Mouse (Mus musculus) intestine, embryonic 14.5 days (tissue): Measurements from ENCODE around the gene Hmgn2. TPM values are rescaled to one million over a fixed set of nuclear protein-coding genes. Genes with fewer than 3 reads are reported as not detected.

ENCODE experiments used
- ATAC-seq: fragments of 200-750 bp; cut with Nextera tagmentation; replicated peaks from 2 replicates; pipeline ENCODE4 v1.8.0; 2017; ENCODE audit warnings: low read depth, moderate number of reproducible peaks, moderate TSS enrichment, moderate library complexity; ENCODE audit not compliant: low FRiP score, low TSS enrichment
- DNase-seq: peaks from one replicate; pipeline ENCODE4 v3.0.0-alpha.2; 2018; ENCODE audit warnings: low spot score
- H3K27ac ChIP-seq: fragments of 300-500 bp; sonication (generic); 2 replicates; pipeline ENCODE4 v1.5.1; 2014; ENCODE audit warnings: low read depth, mild to moderate bottlenecking, control low read depth
- H3K27me3 ChIP-seq: fragments of 300-500 bp; sonication (generic); replicated peaks from 2 replicates; pipeline ENCODE4 v1.6.1; 2014; ENCODE audit warnings: low read length, control low read depth; ENCODE audit not compliant: control insufficient read depth, insufficient read depth
- H3K36me3 ChIP-seq: fragments of 300-500 bp; sonication (generic); 2 replicates; pipeline ENCODE4 v1.6.1; 2014; ENCODE audit warnings: low read length, control low read depth; ENCODE audit not compliant: control insufficient read depth, insufficient read depth
- H3K4me1 ChIP-seq: fragments of 300-500 bp; sonication (generic); replicated peaks from 2 replicates; pipeline ENCODE4 v1.6.1; 2014; ENCODE audit warnings: low read length, control low read depth, mixed read lengths; ENCODE audit not compliant: control insufficient read depth, insufficient read depth
- H3K4me2 ChIP-seq: fragments of 300-500 bp; sonication (generic); 2 replicates; pipeline ENCODE4 v1.6.1; 2014; ENCODE audit warnings: low read length
- H3K4me3 ChIP-seq: fragments of 300-500 bp; sonication (generic); 2 replicates; pipeline ENCODE4 v1.5.1; 2014; ENCODE audit warnings: low read depth, low read length, control low read depth, mixed read lengths
- H3K9ac ChIP-seq: fragments of 300-500 bp; sonication (generic); 2 replicates; pipeline ENCODE4 v1.6.1; 2014; ENCODE audit warnings: mild to moderate bottlenecking, low read length
- H3K9me3 ChIP-seq: fragments of 300-500 bp; sonication (generic); 2 replicates; pipeline ENCODE4 v1.6.1; 2016; ENCODE audit warnings: low read length, control low read depth; ENCODE audit not compliant: control insufficient read depth
- WGBS: fragments of 180-500 bp; shearing (Covaris S2); extraction: QIAGEN DNeasy Blood & Tissue Kit; methylation state at CpG from one replicate; pipeline ENCODE4 v1.1.7; 2014; 5-methylcytosine and 5-hydroxymethylcytosine counted together
- polyA plus RNA-seq: library from polyadenylated mRNA; unstranded; fragments of >200 nt; fragmentation: Nextera tagmentation; extraction: Ambion mirVana; gene quantifications from 2 replicates; pipeline ENCODE4 v1.2.1, GENCODE M21; 2014

Gene Hmgn2
- 2,568 and 2,768 TPM in 2 replicates for polyA plus RNA-seq

DNA sequence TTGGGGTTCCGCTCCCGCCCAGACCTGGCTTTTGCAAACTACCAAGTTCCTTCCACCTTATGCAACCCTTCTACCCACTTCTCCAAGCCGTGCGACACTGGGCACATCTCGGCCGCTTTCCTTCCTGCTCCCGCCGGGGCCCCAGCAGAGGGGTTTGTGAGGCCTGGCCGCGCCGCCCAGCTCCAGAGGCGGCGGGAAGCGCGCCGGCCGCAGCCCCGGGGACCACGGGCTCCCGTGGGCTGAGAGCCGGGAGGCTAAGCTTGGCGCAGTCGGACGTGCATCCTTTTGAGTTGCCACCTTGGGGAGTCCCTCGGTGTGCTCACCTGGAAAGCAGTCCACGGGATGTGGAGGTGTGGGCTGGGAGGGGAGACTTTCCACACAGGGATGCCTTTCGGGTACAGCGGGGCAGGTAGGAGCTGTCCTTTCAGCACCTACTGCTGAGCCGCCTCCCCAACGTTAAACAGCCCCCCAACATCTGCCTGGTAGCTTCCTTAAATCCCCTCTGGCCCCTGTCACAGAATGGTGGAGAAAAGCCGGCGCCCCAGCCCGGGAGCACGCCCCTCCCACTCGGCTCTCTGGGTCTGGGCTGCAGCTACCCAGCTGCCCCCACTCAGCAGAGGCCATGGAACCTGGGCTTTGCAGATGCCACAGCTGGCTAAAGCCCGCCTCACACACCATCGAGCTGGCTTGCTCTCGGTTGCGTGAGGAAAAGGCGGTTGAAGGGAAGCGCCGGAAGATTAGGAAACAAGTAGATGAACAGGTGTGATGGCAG, at the start of gene Hmgn2:
Gene Hmgn2 (minus strand): TSS at position 501 of the 772 bp plus-strand sequence.
- under 1% methylated on average over 42 of the region's 42 CpGs for WGBS
- Histone ChIP-seq H3K27me3 (no peaks in the 10 kb centered on the region), H3K9ac (peak within 1 kb of the TSS; percentile 98), H3K4me2 (peak within 1 kb of the TSS; percentile 91), H3K9me3 (no peaks in the 10 kb centered on the region), H3K4me1 (peaks cover 24% of the 10 kb centered on the region), H3K4me3 (peak within 1 kb of the TSS; percentile 64), H3K27ac (peak within 1 kb of the TSS; percentile 100), H3K36me3 (peaks cover 49% of the 10 kb centered on the region)
- peak; percentile 81 for ATAC-seq
- peak; percentile 96 for DNase-seq

GRCm38 (mm10) chr4:134017201-134017865, 48.9 kb upstream of the Hmgn2 start:
- Histone ChIP-seq H3K9me3 (no peaks in the 10 kb centered on the region), H3K36me3 (no peaks in the 10 kb centered on the region), H3K9ac (no peak overlapping the region), H3K4me1 (peaks cover 13% of the 10 kb centered on the region; the same call in 1 of the 2 replicates), H3K4me3 (0 out of 2 replicates have a peak overlapping the region, but pooled peaks have one; percentile 13), H3K4me2 (peak overlapping the region; percentile 44), H3K27me3 (peaks cover 36% of the 10 kb centered on the region), H3K27ac (no peak overlapping the region)
- DNase-seq (no peak), ATAC-seq (no peak)
- WGBS = 6% methylated on average over 21 of the region's 21 CpGs

GRCm38 (mm10) chr4:134016767-134017166, 48.3 kb upstream of the Hmgn2 start:
- no peaks in the 10 kb centered on the region for H3K9me3 ChIP-seq
- no peak overlapping the region for H3K4me2 ChIP-seq
- H3K27ac ChIP-seq = no peak overlapping the region
- peaks cover 17% of the 10 kb centered on the region for H3K4me1 ChIP-seq
- WGBS = 2% methylated on average over 8 of the region's 8 CpGs
- H3K4me3 ChIP-seq = no peak overlapping the region
- no peaks in the 10 kb centered on the region for H3K36me3 ChIP-seq
- DNase-seq = no peak
- H3K9ac ChIP-seq = no peak overlapping the region
- H3K27me3 ChIP-seq = peaks cover 36% of the 10 kb centered on the region
- ATAC-seq = no peak

GRCm38 (mm10) chr4:134016208-134016607, 47.8 kb upstream of the Hmgn2 start:
- H3K27me3 ChIP-seq = peaks cover 36% of the 10 kb centered on the region
- peaks cover 19% of the 10 kb centered on the region for H3K4me1 ChIP-seq
- H3K4me2 ChIP-seq = no peak overlapping the region
- no peaks in the 10 kb centered on the region for H3K9me3 ChIP-seq
- H3K4me3 ChIP-seq = no peak overlapping the region
- DNase-seq (no peak), ATAC-seq (no peak)
- no peaks in the 10 kb centered on the region for H3K36me3 ChIP-seq
- WGBS = 7% methylated on average over 7 of the region's 7 CpGs
- H3K27ac ChIP-seq = no peak overlapping the region
- H3K9ac ChIP-seq = no peak overlapping the region

DNA sequence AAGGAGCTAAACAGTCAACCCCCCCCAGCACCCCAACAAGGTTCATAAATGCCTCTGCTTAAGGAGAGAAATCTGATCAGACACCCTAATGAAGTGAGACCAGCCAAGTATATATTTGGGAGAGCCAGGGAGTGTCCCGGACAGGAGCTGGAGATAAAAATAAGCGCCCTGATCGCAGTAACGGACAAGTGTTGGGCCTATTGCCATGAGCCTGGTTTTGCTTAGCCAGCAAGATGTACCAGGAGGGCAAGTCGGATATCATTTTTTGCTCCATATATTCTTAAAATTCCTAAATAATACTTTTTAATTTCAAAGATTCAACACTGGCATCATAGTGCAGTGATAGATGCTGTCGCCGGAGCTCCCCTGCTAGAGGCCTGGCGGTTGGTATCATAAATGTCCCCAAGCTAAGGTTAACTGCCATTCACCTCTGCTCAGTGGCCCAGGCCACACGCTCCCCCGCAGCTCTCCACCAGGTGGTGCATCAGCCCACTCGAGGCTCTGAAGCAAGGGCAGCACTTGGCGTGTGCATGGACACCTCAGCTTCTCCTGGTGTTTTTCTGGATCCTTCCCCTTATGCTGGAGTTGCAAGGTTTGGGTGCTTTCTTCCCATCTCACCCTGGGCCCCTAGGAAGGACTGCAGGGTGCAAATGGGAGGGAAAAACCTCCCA, 44.5 kb upstream of the Hmgn2 start:
- Histone ChIP-seq H3K9ac (no peak overlapping the region), H3K36me3 (no peaks in the 10 kb centered on the region), H3K27me3 (peaks cover 12% of the 10 kb centered on the region), H3K4me3 (no peak overlapping the region), H3K9me3 (no peaks in the 10 kb centered on the region), H3K27ac (no peak overlapping the region), H3K4me1 (peaks cover 18% of the 10 kb centered on the region), H3K4me2 (no peak overlapping the region)
- 49% methylated on average over 12 of the region's 12 CpGs for WGBS
- DNase-seq (no peak), ATAC-seq (no peak)

DNA sequence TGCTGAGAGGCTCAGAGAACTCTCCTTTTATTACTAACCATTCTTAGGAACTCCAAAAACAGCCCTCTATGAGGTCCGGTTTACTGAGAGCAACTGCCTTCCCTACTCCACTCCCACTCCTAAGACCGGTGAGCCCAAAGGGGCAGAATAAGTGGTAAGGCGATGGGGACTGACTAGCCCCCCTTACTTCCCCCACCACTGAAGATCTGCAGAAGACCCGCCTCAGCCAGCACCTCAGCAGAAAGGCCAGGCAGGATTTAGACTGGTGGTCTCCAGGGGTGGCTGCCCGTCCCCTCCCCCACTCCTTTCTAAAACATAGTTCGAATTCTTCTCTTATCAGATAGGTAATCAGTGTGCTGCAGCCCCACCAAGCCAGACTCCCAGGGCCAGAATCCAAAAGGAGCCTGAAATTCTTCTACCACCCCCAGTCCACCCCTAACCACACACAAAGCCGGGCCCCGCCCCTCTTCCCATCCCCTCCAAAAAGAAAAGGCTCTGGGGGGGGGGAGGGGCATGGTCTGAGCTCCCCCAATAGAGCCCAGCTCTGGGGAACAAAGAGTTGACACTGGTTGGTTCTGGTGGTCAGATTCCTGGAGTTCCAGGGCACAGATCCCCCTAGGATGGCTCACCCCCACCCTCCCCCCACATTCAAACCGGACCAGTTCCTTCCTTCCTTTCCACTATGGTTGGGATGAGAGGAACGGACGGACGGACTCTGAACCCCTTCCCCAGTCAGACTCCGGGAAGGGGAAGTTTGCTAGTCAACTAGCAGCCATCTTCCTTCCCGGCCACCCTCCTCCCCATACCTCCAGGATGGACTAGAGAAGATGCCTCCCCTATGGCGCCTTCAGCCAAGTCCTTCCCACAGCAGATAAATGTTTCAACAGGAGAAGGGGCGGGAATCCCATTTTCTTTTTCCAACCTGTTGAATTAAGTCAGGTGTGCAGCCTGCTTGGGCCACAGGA, 43.3 kb upstream of the Hmgn2 start:
- no peaks in the 10 kb centered on the region for H3K9me3 ChIP-seq
- no peak overlapping the region for H3K4me3 ChIP-seq
- H3K4me1 ChIP-seq = peaks cover 8% of the 10 kb centered on the region
- DNase-seq (no peak), ATAC-seq (peak; percentile 33; the same call in 1 of the 2 replicates)
- no peak overlapping the region for H3K27ac ChIP-seq
- no peaks in the 10 kb centered on the region for H3K36me3 ChIP-seq
- no peak overlapping the region for H3K4me2 ChIP-seq
- no peak overlapping the region for H3K9ac ChIP-seq
- WGBS = 12% methylated on average over 16 of the region's 16 CpGs
- H3K27me3 ChIP-seq = no peaks in the 10 kb centered on the region; the same call in 1 of the 2 replicates

GRCm38 (mm10) chr4:134009709-134010108, 41.3 kb upstream of the Hmgn2 start:
- Histone ChIP-seq H3K9me3 (no peaks in the 10 kb centered on the region), H3K27me3 (no peaks in the 10 kb centered on the region), H3K36me3 (no peaks in the 10 kb centered on the region), H3K4me1 (peaks cover 6% of the 10 kb centered on the region), H3K9ac (no peak overlapping the region), H3K27ac (no peak overlapping the region), H3K4me2 (no peak overlapping the region), H3K4me3 (no peak overlapping the region)
- DNase-seq = no peak
- WGBS = 57% methylated on average over 6 of the region's 6 CpGs
- no peak for ATAC-seq

- H3K27me3 ChIP-seq = no peaks in the 10 kb centered on the region
- H3K27ac ChIP-seq = no peak overlapping the region
- no peaks in the 10 kb centered on the region for H3K36me3 ChIP-seq
- H3K9me3 ChIP-seq = no peaks in the 10 kb centered on the region
- H3K9ac ChIP-seq = no peak overlapping the region
- H3K4me3 ChIP-seq = no peak overlapping the region
- ATAC-seq = no peak
- 85% methylated on average over 3 of the region's 3 CpGs for WGBS
- H3K4me2 ChIP-seq = no peak overlapping the region
- H3K4me1 ChIP-seq = peaks cover 3% of the 10 kb centered on the region
- no peak for DNase-seq
These were observed 38.4 kb upstream of the Hmgn2 start for GRCm38 (mm10) chr4:134006845-134007244.
